15 mouse cellular contexts compared by ENCODE assay signal in the genomic region with DNA sequence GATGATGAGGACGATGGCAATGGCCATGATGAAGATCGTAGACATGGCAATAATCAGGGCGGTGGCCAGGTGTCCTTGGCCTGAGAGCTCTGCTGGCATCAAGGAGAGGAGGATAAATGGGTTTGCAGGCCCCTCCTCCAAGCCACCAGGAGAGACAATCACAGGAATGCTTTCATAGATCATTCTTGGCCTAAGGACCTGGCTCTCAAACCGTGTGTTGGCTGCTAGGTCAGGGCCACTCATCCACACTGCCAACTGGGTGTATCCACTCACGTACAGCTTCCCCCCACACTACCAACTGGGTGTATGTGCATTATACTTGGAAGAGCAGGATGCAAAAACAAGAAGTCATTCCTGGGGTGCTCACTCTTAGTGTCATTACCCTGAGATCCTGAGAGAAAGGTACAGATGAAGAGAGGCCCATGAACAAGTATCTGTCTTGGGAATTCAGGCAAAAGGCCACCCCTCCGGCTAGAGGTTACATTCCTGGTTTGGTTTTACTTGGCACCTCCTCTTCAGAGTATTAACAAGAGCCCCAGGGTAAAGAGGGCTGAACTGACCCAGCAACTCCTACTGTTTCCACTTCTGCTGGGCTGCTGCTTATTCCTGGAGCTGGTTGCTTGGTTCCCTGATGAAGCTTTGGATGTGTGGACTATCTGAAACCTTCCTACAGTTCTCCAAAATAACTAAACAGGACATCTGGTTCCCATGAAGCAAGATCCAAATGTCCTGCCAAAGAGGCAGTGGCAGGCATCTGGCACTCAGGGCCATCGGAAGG.
DNase-seq lines count a peak whose midpoint lies in the region; ATAC-seq lines count a peak whose summit lies in the region.
"Had no signal": no experiment of that assay in that cellular context is flagged by ENCODE, and none has a peak within 500 bp of the region (broad histone marks: within the 10 kb centered on the region; RNA-seq: fewer than 3 reads in every experiment).

No protein-coding gene starts in this region.

- no peak for ATAC-seq in kidney, embryonic 16.5 days (ENCODE audit: low FRiP score, low TSS enrichment)
- ATAC-seq: activated CD4-positive, CD25-positive, alpha-beta regulatory T cell, adult 4 months; forebrain, embryonic 14.5 days; hindbrain, postnatal 0 days had no signal

- no peak overlapping the region for H3K27ac ChIP-seq in kidney, embryonic 16.5 days (ENCODE audit: low read length)
- no peak overlapping the region for H3K27ac ChIP-seq in embryonic facial prominence, embryonic 10.5 days (replicated peaks)
- H3K27ac ChIP-seq: embryonic facial prominence, embryonic 15.5 days; hindbrain, postnatal 0 days; liver, embryonic 13.5 days; neural tube, embryonic 13.5 days had no signal

- H3K36me3 ChIP-seq in kidney, embryonic 16.5 days (ENCODE audit: insufficient read depth, low read length), result no peaks in the 10 kb centered on the region
- no peaks in the 10 kb centered on the region for H3K36me3 ChIP-seq in embryonic facial prominence, embryonic 10.5 days (replicated peaks)
- H3K36me3 ChIP-seq: embryonic facial prominence, embryonic 15.5 days; liver, embryonic 13.5 days; neural tube, embryonic 13.5 days had no signal

- H3K4me1 ChIP-seq in kidney, embryonic 16.5 days (ENCODE audit: insufficient read depth, low read length), result no peaks in the 10 kb centered on the region
- H3K4me1 ChIP-seq in embryonic facial prominence, embryonic 10.5 days, result no peaks in the 10 kb centered on the region
- H3K4me1 ChIP-seq: embryonic facial prominence, embryonic 15.5 days; liver, embryonic 13.5 days; neural tube, embryonic 13.5 days had no signal

- peak; percentile 64 for DNase-seq in gastrocnemius, adult 18-20 months (ENCODE audit: low spot score)
- no peak for DNase-seq in gastrocnemius, postnatal 10 days
- DNase-seq in kidney, postnatal 14 days, result peak; percentile 9
- DNase-seq in 3T3-L1 (ENCODE audit: low read depth, low spot score), result peak; percentile 13
- DNase-seq in heart, adult 9 months (ENCODE audit: low spot score in 2 of 2), result peak; percentile 31 to 50
- no peak for DNase-seq in embryonic facial prominence, embryonic 10.5 days (ENCODE audit: low spot score)
- no peak for DNase-seq in layer of hippocampus, postnatal 14 days (ENCODE audit: low spot score in 2 of 2)
- DNase-seq: liver, embryonic 13.5 days; thymus, adult 18-20 months had no signal

- H3K27me3 ChIP-seq in kidney, embryonic 16.5 days (ENCODE audit: insufficient read depth, low read length), result no peaks in the 10 kb centered on the region
- no peaks in the 10 kb centered on the region for H3K27me3 ChIP-seq in embryonic facial prominence, embryonic 10.5 days (replicated peaks; ENCODE audit: low read depth, poor library complexity, severe bottlenecking)
- H3K27me3 ChIP-seq: embryonic facial prominence, embryonic 15.5 days; liver, embryonic 13.5 days; neural tube, embryonic 13.5 days had no signal

- no peak overlapping the region for H3K4me2 ChIP-seq in kidney, embryonic 16.5 days (replicated peaks; ENCODE audit: low read depth, low read length)
- H3K4me2 ChIP-seq: embryonic facial prominence, embryonic 15.5 days; liver, embryonic 13.5 days; neural tube, embryonic 13.5 days had no signal

- no peak overlapping the region for H3K4me3 ChIP-seq in kidney, embryonic 16.5 days (ENCODE audit: low read length)
- H3K4me3 ChIP-seq in embryonic facial prominence, embryonic 10.5 days, result no peak overlapping the region
- H3K4me3 ChIP-seq: embryonic facial prominence, embryonic 15.5 days; liver, embryonic 13.5 days; neural tube, embryonic 13.5 days had no signal

- H3K9me3 ChIP-seq in kidney, embryonic 16.5 days (ENCODE audit: low read length), result no peaks in the 10 kb centered on the region
- H3K9me3 ChIP-seq in embryonic facial prominence, embryonic 10.5 days, result no peaks in the 10 kb centered on the region
- H3K9me3 ChIP-seq: embryonic facial prominence, embryonic 15.5 days; liver, embryonic 13.5 days; neural tube, embryonic 13.5 days had no signal

- H3K9ac ChIP-seq in kidney, embryonic 16.5 days (replicated peaks; ENCODE audit: low read length), result no peak overlapping the region
- H3K9ac ChIP-seq: embryonic facial prominence, embryonic 15.5 days; liver, embryonic 13.5 days; neural tube, embryonic 13.5 days had no signal

- 85% methylated on average over 7 of the region's 7 CpGs for WGBS in kidney, embryonic 16.5 days
- WGBS in embryonic facial prominence, embryonic 10.5 days, result 85% methylated on average over 7 of the region's 7 CpGs

Comparison
In these comparisons a context has a peak if more than half of its experiments do, and no peak if none do; other contexts are left out.
1. DNase-seq: peak in gastrocnemius, adult 18-20 months (single experiment), kidney, postnatal 14 days (single experiment), 3T3-L1 (single experiment) and heart, adult 9 months (2 of 2); none in gastrocnemius, postnatal 10 days (single experiment), embryonic facial prominence, embryonic 10.5 days (single experiment) and layer of hippocampus, postnatal 14 days (0 of 2).